Mouse (Mus musculus) heart, adult 2 months (tissue): Measurements from ENCODE around the gene Aadac. TPM values are rescaled to one million over a fixed set of nuclear protein-coding genes. Genes with fewer than 3 reads are reported as not detected.

Experiments used
- DNase-seq, 2 experiments: peaks; one replicate each; pipeline ENCODE4 v3.0.0; 2021
- H3K27ac ChIP-seq: fragments of 200-600 bp; 2 replicates; pipeline ENCODE4 v1.8.1; 2022
- H3K27me3 ChIP-seq: fragments of 200-500 bp; 2 replicates; pipeline ENCODE4 v1.6.1; 2012; ENCODE audit warnings: mild to moderate bottlenecking, low read length, inconsistent platforms, mixed read lengths; ENCODE audit not compliant: control insufficient read depth, insufficient read depth
- H3K36me3 ChIP-seq: fragments of 200-500 bp; 2 replicates; pipeline ENCODE4 v1.6.1; 2012; ENCODE audit warnings: low read length, inconsistent platforms; ENCODE audit not compliant: control insufficient read depth, insufficient read depth
- H3K4me1 ChIP-seq: fragments of 200-500 bp; 2 replicates; pipeline ENCODE4 v1.6.1; 2011; ENCODE audit warnings: low read length; ENCODE audit not compliant: control insufficient read depth, insufficient read depth
- H3K4me3 ChIP-seq: fragments of 200-600 bp; 2 replicates; pipeline ENCODE4 v1.8.1; 2022
- H3K79me2 ChIP-seq: fragments of 200-500 bp; replicated peaks from 2 replicates; pipeline ENCODE4 v1.6.1; 2012; ENCODE audit warnings: mild to moderate bottlenecking, inconsistent platforms, low read length, moderate library complexity, mixed read lengths; ENCODE audit not compliant: control insufficient read depth, insufficient read depth
- H3K9ac ChIP-seq: fragments of 200-500 bp; 2 replicates; pipeline ENCODE4 v1.6.1; 2012; ENCODE audit warnings: low read depth, mild to moderate bottlenecking, control low read depth, inconsistent platforms, low read length, mixed read lengths
- CTCF ChIP-seq: fragments of 200-600 bp; IDR thresholded peaks from 2 replicates; pipeline ENCODE4 v1.8.1; 2022; ENCODE audit warnings: antibody characterized with exemption, mild to moderate bottlenecking, moderate library complexity
- EP300 ChIP-seq: fragments of 200-500 bp; IDR thresholded peaks from 2 replicates; pipeline ENCODE4 v1.6.1; 2011; ENCODE audit warnings: low read depth, low read length, control low read depth; ENCODE audit not compliant: insufficient read depth
- POLR2A ChIP-seq: fragments of 200-500 bp; IDR thresholded peaks from 2 replicates; pipeline ENCODE4 v1.6.1; 2011; ENCODE audit warnings: mild to moderate bottlenecking, low read depth, low read length, control low read depth; ENCODE audit not compliant: insufficient read depth
- WGBS: fragments of 180-500 bp; shearing (Covaris S2); methylation state at CpG from one replicate; pipeline ENCODE4 v1.1.7; 2018; 5-methylcytosine and 5-hydroxymethylcytosine counted together
- intact Hi-C: fragments of 180-260 bp; cut with DNase I; formaldehyde crosslinking; loops from one replicate; pipeline ENCODE4 v1.15.1; 2025
- polyA plus RNA-seq: library from polyadenylated mRNA; depleted of rRNA; stranded (reverse); fragments of >200 nt; gene quantifications from 2 replicates; pipeline ENCODE4 v1.2.3, GENCODE M21; 2012; rRNA removed
- total RNA-seq, 2 experiments: library from RNA; stranded (reverse); gene quantifications; 2 replicates each; pipeline ENCODE4 v1.2.3; 2021

The Aadac gene
- total and polyA plus RNA-seq, 3 experiments = not detected

DNA sequence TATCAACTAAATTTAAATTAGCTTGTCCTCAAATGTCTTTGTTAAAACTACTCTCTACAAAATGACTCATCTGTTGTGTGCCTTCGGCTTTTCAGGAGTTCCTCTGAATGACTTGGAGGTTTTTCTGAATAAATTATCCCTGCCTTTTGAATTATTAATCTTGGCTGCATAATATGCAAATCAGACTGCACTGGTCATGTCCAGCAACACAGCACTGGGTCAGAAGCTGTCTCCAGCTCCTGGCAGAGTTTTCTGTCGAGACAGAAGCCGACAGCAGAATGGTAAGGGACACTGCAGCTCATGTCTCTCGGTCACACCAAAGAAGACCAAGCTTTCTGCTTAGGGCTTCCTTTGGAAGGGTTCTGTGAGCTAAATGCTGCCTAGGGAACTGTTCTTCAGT lies 56.1 kb downstream of the Aadac start, which contains the start of gene Sucnr1:
Gene Sucnr1 (plus strand): TSS at position 222 of the 400 bp plus-strand sequence.
- Histone ChIP-seq H3K4me3 (no peak within 1 kb of the TSS), H3K27ac (no peak within 1 kb of the TSS; the same call in 1 of the 2 replicates), H3K36me3 (no peaks in the 10 kb centered on the region), H3K9ac (no peak within 1 kb of the TSS), H3K4me1 (no peaks in the 10 kb centered on the region; the same call in 1 of the 2 replicates), H3K79me2 (no peaks in the 10 kb centered on the region), H3K27me3 (no peaks in the 10 kb centered on the region)
- intact Hi-C loops = no loop called here
- TF ChIP-seq POLR2A = 0 out of 2 replicates have a peak, but pooled peaks have one; percentile 14
- TF ChIP-seq CTCF = no peak
- peak in 1 of 2 experiments; percentile 12 for DNase-seq
- 44% methylated on average over 4 of the region's 4 CpGs for whole genome bisulfite sequencing

- Histone ChIP-seq H3K9ac (no peak overlapping the region), H3K27ac (no peak overlapping the region), H3K4me1 (no peaks in the 10 kb centered on the region; the same call in 1 of the 2 replicates), H3K27me3 (no peaks in the 10 kb centered on the region), H3K4me3 (no peak overlapping the region), H3K79me2 (no peaks in the 10 kb centered on the region), H3K36me3 (no peaks in the 10 kb centered on the region)
- WGBS = 91% methylated on average over 3 of the region's 3 CpGs
- DNase-seq = no peak
- intact Hi-C loops = no loop called here
- no peak for TF ChIP-seq CTCF
- TF ChIP-seq EP300 = no peak
- TF ChIP-seq POLR2A = no peak
These were observed 57.2 kb downstream of the Aadac start for GRCm38 (mm10) chr3:60082746-60083145.

DNA sequence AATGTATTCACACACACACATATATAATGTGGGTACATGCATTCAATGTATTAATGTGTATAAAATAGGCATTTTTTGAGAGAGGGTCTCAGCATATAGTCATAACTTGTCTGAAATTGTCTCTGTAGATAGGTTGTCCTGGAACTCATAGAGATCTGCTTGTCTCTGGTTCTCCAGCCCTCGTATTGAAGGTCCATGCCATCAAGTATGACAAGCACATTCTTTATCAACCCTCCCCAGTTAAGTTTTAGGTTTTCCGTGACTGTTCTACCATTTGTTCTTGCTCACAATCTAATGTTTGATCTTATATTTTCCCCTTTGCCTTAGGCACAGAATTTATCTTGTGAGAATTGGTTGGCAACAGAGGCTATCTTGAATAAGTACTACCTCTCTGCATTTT lies 60.2 kb downstream of the Aadac start:
- no peaks in the 10 kb centered on the region; the same call in 1 of the 2 replicates for H3K4me1 ChIP-seq
- TF ChIP-seq CTCF (no peak), POLR2A (no peak), EP300 (no peak)
- no peak for DNase-seq
- H3K27me3 ChIP-seq = no peaks in the 10 kb centered on the region
- no peak overlapping the region for H3K27ac ChIP-seq
- intact Hi-C loops = no loop called here
- WGBS = 83% methylated on average over 2 of the region's 2 CpGs
- no peaks in the 10 kb centered on the region for H3K36me3 ChIP-seq
- no peak overlapping the region for H3K4me3 ChIP-seq
- H3K79me2 ChIP-seq = no peaks in the 10 kb centered on the region
- H3K9ac ChIP-seq = no peak overlapping the region

Other genes with a start within 250 kb of the Aadac start
- gene Gm8298, start 164.7 kb upstream of the Aadac start, total RNA-seq = not detected
- not detected in 2 replicates for gene Gm8298, start 164.7 kb upstream of the Aadac start, polyA plus RNA-seq
- gene C130079G13Rik, start 100.5 kb upstream of the Aadac start, total RNA-seq = not detected
- not detected in 2 replicates for gene C130079G13Rik, start 100.5 kb upstream of the Aadac start, polyA plus RNA-seq
- gene Aadacl2, start 19.0 kb upstream of the Aadac start, total RNA-seq = not detected
- gene Aadacl2, start 19.0 kb upstream of the Aadac start, polyA plus RNA-seq = not detected in 2 replicates
- gene Sucnr1, start 56.2 kb downstream of the Aadac start, total RNA-seq = not detected
- 0.59 and 1.2 TPM in 2 replicates for gene Sucnr1, start 56.2 kb downstream of the Aadac start, polyA plus RNA-seq